25 mouse cellular contexts compared by ENCODE assay signal in the genomic region with DNA sequence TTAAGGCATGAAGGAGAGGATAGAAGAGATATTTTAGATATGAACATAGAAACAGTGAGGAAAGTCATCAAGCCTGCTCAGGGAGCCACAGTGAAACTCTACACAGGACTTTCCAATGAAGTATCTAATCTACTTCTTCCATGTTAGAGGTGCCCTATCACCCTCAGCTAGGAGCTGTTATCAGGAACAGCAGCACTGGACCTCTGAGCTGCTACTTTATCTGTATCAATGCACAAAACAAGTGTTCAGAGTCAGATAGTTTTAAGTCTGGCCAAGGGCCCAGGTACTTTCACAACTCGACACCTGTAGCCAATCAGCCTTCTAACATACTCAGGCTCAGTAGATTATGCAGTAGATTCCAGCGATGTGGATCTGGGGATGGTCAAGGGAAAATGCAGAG.
"Had no signal": no experiment of that assay in that cellular context is flagged by ENCODE, and none has a peak within 500 bp of the region (broad histone marks: within the 10 kb centered on the region; RNA-seq: fewer than 3 reads in every experiment).

No protein-coding gene starts in this region.

- H3K4me2 ChIP-seq: heart, embryonic 13.5 days; heart, embryonic 15.5 days; hindbrain, embryonic 12.5 days; hindbrain, embryonic 14.5 days; intestine, embryonic 15.5 days; limb, embryonic 12.5 days had no signal

- H3K27ac ChIP-seq: gastrocnemius, adult 2 months; heart, embryonic 13.5 days; heart, embryonic 15.5 days; hindbrain, embryonic 10.5 days; hindbrain, embryonic 12.5 days; hindbrain, embryonic 14.5 days; intestine, embryonic 15.5 days; layer of hippocampus, adult 2 months; left cerebral cortex, adult 2 months; limb, embryonic 10.5 days; limb, embryonic 12.5 days; liver, embryonic 14.5 days had no signal

- H3K9me3 ChIP-seq: heart, embryonic 13.5 days; heart, embryonic 15.5 days; hindbrain, embryonic 10.5 days; hindbrain, embryonic 12.5 days; intestine, embryonic 15.5 days; limb, embryonic 10.5 days; limb, embryonic 12.5 days had no signal

- H3K4me1 ChIP-seq: heart, embryonic 15.5 days; hindbrain, embryonic 10.5 days; hindbrain, embryonic 12.5 days; intestine, embryonic 15.5 days; limb, embryonic 10.5 days; limb, embryonic 12.5 days had no signal

- ATAC-seq: hindbrain, embryonic 16.5 days; inflammation-experienced regulatory T-cells, adult 6 months; intestine, embryonic 15.5 days; intestine, postnatal 0 days had no signal

- H3K36me3 ChIP-seq: heart, embryonic 13.5 days; heart, embryonic 15.5 days; hindbrain, embryonic 10.5 days; hindbrain, embryonic 12.5 days; intestine, embryonic 15.5 days; limb, embryonic 10.5 days; limb, embryonic 12.5 days had no signal

- H3K4me3 ChIP-seq: gastrocnemius, adult 2 months; heart, embryonic 13.5 days; heart, embryonic 15.5 days; hindbrain, embryonic 10.5 days; hindbrain, embryonic 12.5 days; intestine, embryonic 15.5 days; layer of hippocampus, adult 2 months; left cerebral cortex, adult 2 months; limb, embryonic 10.5 days; limb, embryonic 12.5 days had no signal

- DNase-seq: gastrocnemius, adult 2 months; gastrocnemius, postnatal 10 days; gastrocnemius, postnatal 25 days; heart, adult 18-20 months; heart, postnatal 14 days; heart, postnatal 4 days; kidney, adult 18-20 months; kidney, adult 8-10 months; kidney, postnatal 10 days; kidney, postnatal 25 days; kidney, postnatal 4 days had no signal

- H3K9ac ChIP-seq: heart, embryonic 13.5 days; heart, embryonic 15.5 days; hindbrain, embryonic 12.5 days; hindbrain, embryonic 14.5 days; intestine, embryonic 15.5 days; limb, embryonic 12.5 days; liver, embryonic 14.5 days had no signal

- H3K27me3 ChIP-seq: heart, embryonic 13.5 days; heart, embryonic 15.5 days; hindbrain, embryonic 12.5 days; intestine, embryonic 15.5 days; limb, embryonic 12.5 days had no signal
